Mouse (Mus musculus) midbrain, embryonic 14.5 days (tissue): ENCODE measurements around the gene Wdr46. TPM values are rescaled to one million over a fixed set of nuclear protein-coding genes. Genes with fewer than 3 reads are reported as not detected.

Source experiments
- ATAC-seq: fragments of 200-750 bp; cut with Nextera tagmentation; 2 replicates; pipeline ENCODE4 v1.8.0; 2017; ENCODE audit warnings: moderate number of reproducible peaks, moderate library complexity; ENCODE audit not compliant: low FRiP score, low TSS enrichment
- DNase-seq: peaks from one replicate; pipeline ENCODE4 v3.0.0-alpha.2; 2015
- H3K27ac ChIP-seq: fragments of 300-500 bp; sonication (generic); replicated peaks from 2 replicates; pipeline ENCODE4 v1.5.1; 2014; ENCODE audit warnings: mild to moderate bottlenecking, low read depth, low read length, moderate library complexity
- H3K27me3 ChIP-seq: fragments of 300-500 bp; sonication (generic); 2 replicates; pipeline ENCODE4 v1.6.1; 2014; ENCODE audit warnings: low read length, control low read depth, mixed read lengths; ENCODE audit not compliant: control insufficient read depth, insufficient read depth
- H3K36me3 ChIP-seq: fragments of 300-500 bp; sonication (generic); 2 replicates; pipeline ENCODE4 v1.6.1; 2014; ENCODE audit warnings: low read length, control low read depth; ENCODE audit not compliant: control insufficient read depth, insufficient read depth
- H3K4me1 ChIP-seq: fragments of 300-500 bp; sonication (generic); 2 replicates; pipeline ENCODE4 v1.6.1; 2014; ENCODE audit warnings: mild to moderate bottlenecking, antibody characterized with exemption, low read length, control low read depth; ENCODE audit not compliant: control insufficient read depth, insufficient read depth
- H3K4me2 ChIP-seq: fragments of 300-500 bp; sonication (generic); 2 replicates; pipeline ENCODE4 v1.6.1; 2014; ENCODE audit warnings: mild to moderate bottlenecking, low read length, moderate library complexity
- H3K4me3 ChIP-seq: fragments of 300-500 bp; sonication (generic); replicated peaks from 2 replicates; pipeline ENCODE4 v1.5.1; 2014; ENCODE audit warnings: low read depth, low read length
- H3K9ac ChIP-seq: fragments of 300-500 bp; sonication (generic); replicated peaks from 2 replicates; pipeline ENCODE4 v1.6.1; 2014; ENCODE audit warnings: mild to moderate bottlenecking, low read length, moderate library complexity
- H3K9me3 ChIP-seq: fragments of 300-500 bp; sonication (generic); 2 replicates; pipeline ENCODE4 v1.6.1; 2016; ENCODE audit warnings: low read length, control low read depth, mixed read lengths; ENCODE audit not compliant: control insufficient read depth
- WGBS: fragments of 180-500 bp; shearing (Covaris S2); extraction: QIAGEN DNeasy Blood & Tissue Kit; methylation state at CpG from one replicate; pipeline ENCODE4 v1.1.7; 2014; 5-methylcytosine and 5-hydroxymethylcytosine counted together
- polyA plus RNA-seq: library from polyadenylated mRNA; unstranded; fragments of >200 nt; fragmentation: Nextera tagmentation; extraction: Ambion mirVana; gene quantifications from 2 replicates; pipeline ENCODE4 v1.2.1, GENCODE M21; 2014

Gene Wdr46
- polyA plus RNA-seq, 1 experiment from 2014 or later = 15.5 TPM

DNA sequence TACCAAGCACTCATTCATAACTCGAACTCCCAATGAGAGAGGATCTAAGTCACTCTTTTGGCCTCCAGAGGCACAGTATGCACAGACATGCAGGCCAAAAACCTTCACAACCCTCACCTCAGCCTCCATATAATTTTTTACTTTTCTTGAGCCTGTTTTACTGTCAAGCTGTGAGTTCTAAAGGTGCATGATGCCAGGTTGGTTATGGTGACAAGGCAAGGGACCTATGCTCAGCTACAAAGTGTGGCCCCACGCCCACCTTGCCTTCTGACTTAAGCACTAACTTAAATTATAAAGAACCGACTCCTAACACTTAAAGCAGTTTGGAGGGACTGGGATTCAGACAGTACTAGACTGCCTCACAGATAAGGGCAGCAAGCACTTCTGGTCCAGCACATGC, 12.8 kb downstream of the Wdr46 start:
- Histone ChIP-seq H3K27me3 (no peaks in the 10 kb centered on the region), H3K9ac (no peak overlapping the region), H3K4me1 (peaks cover 34% of the 10 kb centered on the region), H3K27ac (no peak overlapping the region), H3K4me3 (no peak overlapping the region), H3K36me3 (peaks cover 45% of the 10 kb centered on the region), H3K4me2 (no peak overlapping the region), H3K9me3 (no peaks in the 10 kb centered on the region)
- 90% methylated on average over 3 of the region's 3 CpGs for WGBS
- DNase-seq = no peak
- no peak for ATAC-seq

GRCm38 (mm10) chr17:33953961-33954565, 13.6 kb downstream of the Wdr46 start:
- Histone ChIP-seq H3K4me1 (peaks cover 34% of the 10 kb centered on the region), H3K9ac (peak overlapping the region; percentile 89; the same call in 1 of the 2 replicates), H3K36me3 (peaks cover 46% of the 10 kb centered on the region), H3K9me3 (no peaks in the 10 kb centered on the region), H3K27ac (no peak overlapping the region), H3K4me3 (peak overlapping the region; percentile 90), H3K27me3 (no peaks in the 10 kb centered on the region), H3K4me2 (peak overlapping the region; percentile 93)
- DNase-seq (no peak), ATAC-seq (no peak)
- WGBS = 42% methylated on average over 5 of the region's 5 CpGs

- H3K27me3 ChIP-seq = no peaks in the 10 kb centered on the region
- H3K4me2 ChIP-seq = peak overlapping the region; percentile 93
- DNase-seq = no peak
- H3K4me3 ChIP-seq = peak overlapping the region; percentile 90
- H3K27ac ChIP-seq = peak overlapping the region; percentile 87
- WGBS = 2% methylated on average over 33 of the region's 33 CpGs
- peak overlapping the region; percentile 89 for H3K9ac ChIP-seq
- H3K9me3 ChIP-seq = no peaks in the 10 kb centered on the region
- ATAC-seq = no peak; the same call in 1 of the 2 replicates
- peaks cover 46% of the 10 kb centered on the region for H3K36me3 ChIP-seq
- peaks cover 28% of the 10 kb centered on the region for H3K4me1 ChIP-seq
Observed at GRCm38 (mm10) chr17:33954646-33955554, 14.4 kb downstream of the Wdr46 start.

DNA sequence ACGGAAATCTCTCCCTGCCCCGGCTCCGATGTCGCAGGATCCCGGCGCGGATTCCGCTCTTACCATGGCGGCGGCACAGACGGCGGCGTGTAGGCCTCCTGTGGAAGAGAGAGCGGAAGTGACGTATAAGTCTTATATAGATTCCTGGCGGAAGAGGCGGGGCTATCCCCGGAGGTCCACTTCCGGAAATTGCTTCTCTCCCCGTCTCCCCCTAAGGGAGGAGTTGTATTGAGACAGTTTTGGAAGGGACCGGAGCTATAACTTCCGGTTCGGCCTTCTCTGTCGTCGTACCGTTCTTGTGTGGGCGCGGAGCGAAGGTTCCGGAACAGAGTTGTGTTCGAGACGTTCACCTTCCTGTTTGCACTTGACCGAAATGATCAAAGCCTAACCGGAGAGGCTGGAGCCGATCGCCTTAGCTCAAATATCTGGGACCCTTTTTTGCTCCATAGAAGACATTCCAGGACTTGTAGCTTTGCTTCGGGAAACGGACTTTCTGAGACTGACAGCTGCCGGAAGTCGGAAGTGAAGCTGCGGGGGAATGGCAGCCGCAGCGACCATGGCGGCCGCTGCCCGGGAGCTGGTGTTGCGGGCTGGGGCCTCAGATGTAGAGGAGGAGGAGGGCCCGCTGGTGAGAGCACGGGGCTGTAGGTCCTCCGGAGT, 15.2 kb downstream of the Wdr46 start, which contains the start of the genes Vps52 and Rps18:
Gene Vps52 (plus strand): TSS at position 258 of the 660 bp plus-strand sequence.
Gene Rps18 (minus strand): TSS at position 447 of the 660 bp plus-strand sequence.
- Histone ChIP-seq H3K4me2 (peak within 1 kb of the TSS; percentile 93), H3K36me3 (peaks cover 52% of the 10 kb centered on the region), H3K9ac (peak within 1 kb of the TSS; percentile 89), H3K27ac (peak within 1 kb of the TSS; percentile 91), H3K9me3 (no peaks in the 10 kb centered on the region), H3K27me3 (no peaks in the 10 kb centered on the region), H3K4me1 (peaks cover 20% of the 10 kb centered on the region), H3K4me3 (peak within 1 kb of the TSS; percentile 90)
- DNase-seq (peak; percentile 98), ATAC-seq (peak; percentile 89)
- under 1% methylated on average over 50 of the region's 50 CpGs for WGBS

- Histone ChIP-seq H3K4me1 (peaks cover 18% of the 10 kb centered on the region), H3K4me2 (peak overlapping the region; percentile 84), H3K36me3 (peaks cover 58% of the 10 kb centered on the region), H3K27ac (peak overlapping the region; percentile 91), H3K9me3 (no peaks in the 10 kb centered on the region), H3K27me3 (no peaks in the 10 kb centered on the region), H3K4me3 (peak overlapping the region; percentile 90), H3K9ac (peak overlapping the region; percentile 76)
- no peak for DNase-seq
- ATAC-seq = no peak
- 9% methylated on average over 10 of the region's 10 CpGs for WGBS
Observed at GRCm38 (mm10) chr17:33956336-33956735, 15.9 kb downstream of the Wdr46 start.

DNA sequence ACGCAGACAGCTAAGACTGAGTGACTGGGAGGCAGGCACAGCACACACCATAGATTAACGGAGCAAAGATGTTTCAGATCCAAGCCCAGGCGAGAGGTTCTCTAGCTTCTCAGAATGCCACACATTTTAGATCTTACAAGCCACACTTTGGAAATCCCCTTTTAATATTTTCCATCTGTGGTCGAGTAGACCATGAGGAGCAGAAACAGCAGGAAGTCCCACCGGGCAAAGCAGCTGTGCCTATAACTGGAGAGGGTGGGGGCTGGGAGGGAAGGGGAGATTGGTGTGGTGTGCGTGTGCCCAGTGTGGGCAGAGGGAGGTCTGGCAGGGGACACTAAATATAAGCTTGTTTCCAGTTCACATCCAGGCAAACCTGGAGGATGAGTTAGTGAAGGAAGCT, 17.0 kb downstream of the Wdr46 start:
- 90% methylated on average over 6 of the region's 6 CpGs for WGBS
- peaks cover 15% of the 10 kb centered on the region for H3K4me1 ChIP-seq
- ATAC-seq (no peak), DNase-seq (no peak)
- H3K27me3 ChIP-seq = no peaks in the 10 kb centered on the region
- no peak overlapping the region for H3K4me2 ChIP-seq
- no peak overlapping the region for H3K9ac ChIP-seq
- H3K4me3 ChIP-seq = no peak overlapping the region
- no peaks in the 10 kb centered on the region for H3K9me3 ChIP-seq
- H3K27ac ChIP-seq = no peak overlapping the region
- H3K36me3 ChIP-seq = peaks cover 59% of the 10 kb centered on the region

- 95% methylated on average over 11 of the region's 11 CpGs for WGBS
- no peak for ATAC-seq
- Histone ChIP-seq H3K4me2 (no peak overlapping the region), H3K4me1 (peaks cover 15% of the 10 kb centered on the region), H3K27me3 (no peaks in the 10 kb centered on the region), H3K36me3 (peaks cover 59% of the 10 kb centered on the region), H3K27ac (no peak overlapping the region), H3K4me3 (no peak overlapping the region), H3K9me3 (no peaks in the 10 kb centered on the region), H3K9ac (no peak overlapping the region)
- no peak for DNase-seq
Observed at GRCm38 (mm10) chr17:33958451-33958850, 18.0 kb downstream of the Wdr46 start.

DNA sequence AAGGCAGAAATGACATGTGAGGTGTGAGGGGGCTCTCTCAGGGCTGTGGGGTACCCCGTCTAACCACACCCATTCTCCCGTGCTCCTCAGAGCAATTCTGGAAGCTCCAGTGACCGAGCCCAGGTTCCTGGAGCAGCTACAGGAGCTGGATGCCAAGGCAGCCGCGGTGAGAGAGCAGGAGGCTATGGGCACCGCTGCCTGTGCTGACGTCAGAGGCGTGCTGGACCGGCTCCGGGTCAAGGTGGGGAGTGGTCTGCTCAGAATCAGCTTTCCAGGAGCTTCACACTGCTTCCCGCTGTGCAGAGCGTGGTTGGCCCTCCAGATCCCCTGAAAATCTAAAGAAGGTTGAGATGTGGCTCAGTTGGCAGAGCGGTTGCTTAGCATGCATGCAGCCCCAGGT, 18.7 kb downstream of the Wdr46 start:
- H3K36me3 ChIP-seq = peaks cover 59% of the 10 kb centered on the region
- H3K4me1 ChIP-seq = peaks cover 12% of the 10 kb centered on the region
- no peaks in the 10 kb centered on the region for H3K9me3 ChIP-seq
- H3K27ac ChIP-seq = no peak overlapping the region
- WGBS = 96% methylated on average over 13 of the region's 13 CpGs
- ATAC-seq = no peak
- no peak for DNase-seq
- H3K9ac ChIP-seq = no peak overlapping the region
- H3K4me3 ChIP-seq = no peak overlapping the region
- H3K4me2 ChIP-seq = no peak overlapping the region
- no peaks in the 10 kb centered on the region for H3K27me3 ChIP-seq
